Mouse (Mus musculus): ENCODE results near the gene Ppp4r1.

Ppp4r1 gene

GRCm38 (mm10) chr17:65820197-65820596 lies 37.8 kb downstream of the Ppp4r1 start:
- TF ChIP-seq GATA4 (IDR thresholded peaks at IDR 0.05; ENCODE audit: insufficient replicate concordance, low read length): no peak

GRCm38 (mm10) chr17:65822423-65822822 lies 40.0 kb downstream of the Ppp4r1 start:
- no peak for TF ChIP-seq GATA4 (IDR thresholded peaks at IDR 0.05; ENCODE audit: insufficient replicate concordance, low read length)

GRCm38 (mm10) chr17:65824246-65824645 lies 41.9 kb downstream of the Ppp4r1 start:
- no peak for TF ChIP-seq GATA4 (IDR thresholded peaks at IDR 0.05; ENCODE audit: insufficient replicate concordance, low read length)

GRCm38 (mm10) chr17:65826257-65826656 lies 43.9 kb downstream of the Ppp4r1 start:
- no peak for TF ChIP-seq GATA4 (IDR thresholded peaks at IDR 0.05; ENCODE audit: insufficient replicate concordance, low read length)

GRCm38 (mm10) chr17:65827119-65827840 lies 44.9 kb downstream of the Ppp4r1 start:
- no peak for TF ChIP-seq GATA4 (IDR thresholded peaks at IDR 0.05; ENCODE audit: insufficient replicate concordance, low read length)

GRCm38 (mm10) chr17:65827904-65828303 lies 45.5 kb downstream of the Ppp4r1 start:
- TF ChIP-seq GATA4 (IDR thresholded peaks at IDR 0.05; ENCODE audit: insufficient replicate concordance, low read length): no peak

- no peak for TF ChIP-seq GATA4 (IDR thresholded peaks at IDR 0.05; ENCODE audit: insufficient replicate concordance, low read length)
Measured at GRCm38 (mm10) chr17:65828951-65829350, 46.6 kb downstream of the Ppp4r1 start.

- no peak for TF ChIP-seq GATA4 (IDR thresholded peaks at IDR 0.05; ENCODE audit: insufficient replicate concordance, low read length)
Measured at GRCm38 (mm10) chr17:65830216-65830863, 48.0 kb downstream of the Ppp4r1 start.

- no peak for TF ChIP-seq GATA4 (IDR thresholded peaks at IDR 0.05; ENCODE audit: insufficient replicate concordance, low read length)
Measured at GRCm38 (mm10) chr17:65833891-65834290, 51.5 kb downstream of the Ppp4r1 start.

- no peak for TF ChIP-seq GATA4 (IDR thresholded peaks at IDR 0.05; ENCODE audit: insufficient replicate concordance, low read length)
Measured at GRCm38 (mm10) chr17:65836746-65837145, 54.4 kb downstream of the Ppp4r1 start.

- TF ChIP-seq GATA4 (IDR thresholded peaks at IDR 0.05; ENCODE audit: insufficient replicate concordance, low read length): no peak
Measured at GRCm38 (mm10) chr17:65839541-65840256, 57.3 kb downstream of the Ppp4r1 start.

GRCm38 (mm10) chr17:65842669-65843381 lies 60.5 kb downstream of the Ppp4r1 start:
- no peak for TF ChIP-seq GATA4 (IDR thresholded peaks at IDR 0.05; ENCODE audit: insufficient replicate concordance, low read length)

GRCm38 (mm10) chr17:65845423-65845822 lies 63.0 kb downstream of the Ppp4r1 start:
- TF ChIP-seq GATA4 (IDR thresholded peaks at IDR 0.05; ENCODE audit: insufficient replicate concordance, low read length): no peak

GRCm38 (mm10) chr17:65847694-65848449 lies 65.5 kb downstream of the Ppp4r1 start:
- no peak for TF ChIP-seq GATA4 (IDR thresholded peaks at IDR 0.05; ENCODE audit: insufficient replicate concordance, low read length)

GRCm38 (mm10) chr17:65850487-65850886 lies 68.1 kb downstream of the Ppp4r1 start:
- TF ChIP-seq GATA4 (IDR thresholded peaks at IDR 0.05; ENCODE audit: insufficient replicate concordance, low read length): no peak
